Mouse (Mus musculus) heart, embryonic 12.5 days (tissue): ENCODE results near the gene Evi5. TPM values are rescaled to one million over a fixed set of nuclear protein-coding genes. Genes with fewer than 3 reads are reported as not detected.

Experiments used
- ATAC-seq: fragments of 200-750 bp; cut with Nextera tagmentation; 2 replicates; pipeline ENCODE4 v1.8.0; 2017; ENCODE audit warnings: moderate TSS enrichment, moderate library complexity; ENCODE audit not compliant: insufficient number of reproducible peaks, low FRiP score
- H3K27ac ChIP-seq: fragments of 300-500 bp; sonication (generic); 2 replicates; pipeline ENCODE4 v1.5.1; 2016; ENCODE audit warnings: mild to moderate bottlenecking, moderate library complexity; ENCODE audit not compliant: poor library complexity, severe bottlenecking
- H3K27me3 ChIP-seq: fragments of 300-500 bp; sonication (generic); replicated peaks from 2 replicates; pipeline ENCODE4 v1.6.1; 2016; ENCODE audit warnings: mild to moderate bottlenecking, moderate library complexity
- H3K36me3 ChIP-seq: fragments of 300-500 bp; sonication (generic); 2 replicates; pipeline ENCODE4 v1.6.1; 2016; ENCODE audit warnings: mild to moderate bottlenecking, moderate library complexity
- H3K4me1 ChIP-seq: fragments of 300-500 bp; sonication (generic); replicated peaks from 2 replicates; pipeline ENCODE4 v1.6.1; 2016; ENCODE audit warnings: mild to moderate bottlenecking
- H3K4me2 ChIP-seq: fragments of 300-500 bp; sonication (generic); 2 replicates; pipeline ENCODE4 v1.6.1; 2016; ENCODE audit warnings: mild to moderate bottlenecking, moderate library complexity
- H3K4me3 ChIP-seq: fragments of 300-500 bp; sonication (generic); 2 replicates; pipeline ENCODE4 v1.5.1; 2016; ENCODE audit warnings: mild to moderate bottlenecking
- H3K9ac ChIP-seq: fragments of 300-500 bp; sonication (generic); 2 replicates; pipeline ENCODE4 v1.6.1; 2016; ENCODE audit warnings: mild to moderate bottlenecking, moderate library complexity
- H3K9me3 ChIP-seq: fragments of 300-500 bp; sonication (generic); replicated peaks from 2 replicates; pipeline ENCODE4 v1.6.1; 2016; ENCODE audit warnings: mild to moderate bottlenecking, moderate library complexity
- WGBS: fragments of 180-500 bp; shearing (Covaris S2); methylation state at CpG from one replicate; pipeline ENCODE4 v1.1.7; 2016; 5-methylcytosine and 5-hydroxymethylcytosine counted together
- polyA plus RNA-seq: library from polyadenylated mRNA; unstranded; fragments of >200 nt; fragmentation: Nextera tagmentation; extraction: Ambion mirVana; gene quantifications from 2 replicates; pipeline ENCODE4 v1.2.1, GENCODE M21; 2016

The Evi5 gene
- polyA plus RNA-seq, 1 experiment from 2014 or later = 57.5 TPM

GRCm38 (mm10) chr5:107749229-107749916, 125.5 kb downstream of the Evi5 start:
- 45% methylated on average over 9 of the region's 9 CpGs for WGBS
- H3K4me2 ChIP-seq = no peak overlapping the region

GRCm38 (mm10) chr5:107739023-107739422, 135.9 kb downstream of the Evi5 start:
- H3K4me3 ChIP-seq = no peak overlapping the region
- H3K27me3 ChIP-seq = no peaks in the 10 kb centered on the region
- no peak overlapping the region for H3K4me2 ChIP-seq
- 91% methylated on average over 5 of the region's 5 CpGs for WGBS
- no peak for ATAC-seq
- H3K27ac ChIP-seq = no peak overlapping the region
- H3K36me3 ChIP-seq = peaks cover 17% of the 10 kb centered on the region; the same call in 1 of the 2 replicates
- H3K9ac ChIP-seq = no peak overlapping the region
- H3K4me1 ChIP-seq = no peaks in the 10 kb centered on the region; the same call in 1 of the 2 replicates
- H3K9me3 ChIP-seq = peaks cover 8% of the 10 kb centered on the region; the same call in 1 of the 2 replicates

More at GRCm38 (mm10) chr5:107749229-107749916, 125.5 kb downstream of the Evi5 start:
- Histone ChIP-seq H3K36me3 (peaks cover 18% of the 10 kb centered on the region), H3K4me3 (no peak overlapping the region), H3K27ac (no peak overlapping the region), H3K9ac (no peak overlapping the region), H3K9me3 (no peaks in the 10 kb centered on the region), H3K27me3 (no peaks in the 10 kb centered on the region), H3K4me1 (0 out of 2 replicates have a peak, but pooled peaks cover 8% of the 10 kb centered on the region)
- no peak for ATAC-seq

GRCm38 (mm10) chr5:107738296-107738695, 136.6 kb downstream of the Evi5 start:
- peaks cover 8% of the 10 kb centered on the region; the same call in 1 of the 2 replicates for H3K9me3 ChIP-seq
- H3K4me2 ChIP-seq = no peak overlapping the region
- no peak for ATAC-seq
- 81% methylated on average over 3 of the region's 3 CpGs for WGBS
- peaks cover 17% of the 10 kb centered on the region; the same call in 1 of the 2 replicates for H3K36me3 ChIP-seq
- H3K4me3 ChIP-seq = no peak overlapping the region
- no peak overlapping the region for H3K27ac ChIP-seq
- H3K9ac ChIP-seq = no peak overlapping the region
- no peaks in the 10 kb centered on the region; the same call in 1 of the 2 replicates for H3K4me1 ChIP-seq
- no peaks in the 10 kb centered on the region for H3K27me3 ChIP-seq

GRCm38 (mm10) chr5:107736171-107736570, 138.7 kb downstream of the Evi5 start:
- Histone ChIP-seq H3K36me3 (peaks cover 5% of the 10 kb centered on the region; the same call in 1 of the 2 replicates), H3K4me3 (no peak overlapping the region), H3K9ac (no peak overlapping the region), H3K9me3 (peaks cover 8% of the 10 kb centered on the region; the same call in 1 of the 2 replicates), H3K4me2 (no peak overlapping the region), H3K27ac (no peak overlapping the region), H3K4me1 (no peaks in the 10 kb centered on the region), H3K27me3 (0 out of 2 replicates have a peak, but pooled peaks cover 9% of the 10 kb centered on the region)
- no peak for ATAC-seq
- 65% methylated on average over 5 of the region's 5 CpGs for WGBS

GRCm38 (mm10) chr5:107731844-107732243, 143.1 kb downstream of the Evi5 start:
- 44% methylated on average over 2 of the region's 2 CpGs for WGBS
- H3K4me2 ChIP-seq = no peak overlapping the region
- no peaks in the 10 kb centered on the region for H3K36me3 ChIP-seq
- no peak overlapping the region for H3K4me3 ChIP-seq
- H3K4me1 ChIP-seq = no peaks in the 10 kb centered on the region
- H3K9me3 ChIP-seq = no peaks in the 10 kb centered on the region
- peaks cover 42% of the 10 kb centered on the region for H3K27me3 ChIP-seq
- no peak for ATAC-seq
- H3K27ac ChIP-seq = no peak overlapping the region
- no peak overlapping the region for H3K9ac ChIP-seq

GRCm38 (mm10) chr5:107731408-107731807, 143.5 kb downstream of the Evi5 start:
- WGBS = 55% methylated on average over 3 of the region's 3 CpGs
- peaks cover 46% of the 10 kb centered on the region for H3K27me3 ChIP-seq
- no peak for ATAC-seq

GRCm38 (mm10) chr5:107727007-107727402, 147.9 kb downstream of the Evi5 start:
- H3K4me3 ChIP-seq = peak overlapping the region; percentile 42
- no peaks in the 10 kb centered on the region for H3K36me3 ChIP-seq
- 27% methylated on average over 12 of the region's 12 CpGs for WGBS
- H3K4me1 ChIP-seq = peaks cover 37% of the 10 kb centered on the region
- H3K9ac ChIP-seq = no peak overlapping the region
- ATAC-seq = no peak
- H3K9me3 ChIP-seq = no peaks in the 10 kb centered on the region
- H3K27ac ChIP-seq = no peak overlapping the region
- peaks cover 87% of the 10 kb centered on the region for H3K27me3 ChIP-seq
- H3K4me2 ChIP-seq = peak overlapping the region; percentile 70

More at GRCm38 (mm10) chr5:107731408-107731807, 143.5 kb downstream of the Evi5 start:
- Histone ChIP-seq H3K9me3 (no peaks in the 10 kb centered on the region), H3K36me3 (no peaks in the 10 kb centered on the region), H3K9ac (no peak overlapping the region), H3K4me1 (peaks cover 2% of the 10 kb centered on the region; the same call in 1 of the 2 replicates), H3K4me3 (no peak overlapping the region), H3K27ac (no peak overlapping the region), H3K4me2 (no peak overlapping the region)

- H3K9me3 ChIP-seq = no peaks in the 10 kb centered on the region
- peaks cover 41% of the 10 kb centered on the region for H3K4me1 ChIP-seq
These were observed 148.5 kb downstream of the Evi5 start for GRCm38 (mm10) chr5:107726281-107727006.

GRCm38 (mm10) chr5:107725435-107726261, 149.3 kb downstream of the Evi5 start, which contains the start of gene Gfi1:
Gene Gfi1, minus strand, starts transcription at chr5:107726036.
- Histone ChIP-seq H3K36me3 (no peaks in the 10 kb centered on the region), H3K27me3 (peaks cover 89% of the 10 kb centered on the region), H3K27ac (no peak within 1 kb of the TSS), H3K4me3 (peak within 1 kb of the TSS; percentile 42), H3K4me2 (peak within 1 kb of the TSS; percentile 70), H3K9ac (0 out of 2 replicates have a peak within 1 kb of the TSS, but pooled peaks have one; percentile 1), H3K4me1 (peaks cover 49% of the 10 kb centered on the region), H3K9me3 (no peaks in the 10 kb centered on the region)
- 1% methylated on average over 41 of the region's 41 CpGs for WGBS
- ATAC-seq = no peak

More at GRCm38 (mm10) chr5:107726281-107727006, 148.5 kb downstream of the Evi5 start:
- under 1% methylated on average over 57 of the region's 57 CpGs for WGBS
- Histone ChIP-seq H3K36me3 (no peaks in the 10 kb centered on the region), H3K4me3 (peak overlapping the region; percentile 42), H3K27ac (no peak overlapping the region), H3K4me2 (peak overlapping the region; percentile 70), H3K27me3 (peaks cover 88% of the 10 kb centered on the region), H3K9ac (no peak overlapping the region)
- ATAC-seq = no peak

- Histone ChIP-seq H3K27ac (no peak overlapping the region), H3K4me1 (peaks cover 57% of the 10 kb centered on the region), H3K36me3 (no peaks in the 10 kb centered on the region), H3K4me2 (peak overlapping the region; percentile 70), H3K4me3 (peak overlapping the region; percentile 42), H3K9ac (0 out of 2 replicates have a peak overlapping the region, but pooled peaks have one; percentile 4), H3K9me3 (no peaks in the 10 kb centered on the region), H3K27me3 (peaks cover 90% of the 10 kb centered on the region)
- ATAC-seq = no peak; the same call in 1 of the 2 replicates
- WGBS = under 1% methylated on average over 52 of the region's 52 CpGs
These were observed 150.1 kb downstream of the Evi5 start for GRCm38 (mm10) chr5:107724661-107725434.
